Mouse (Mus musculus): Measurements from ENCODE around the gene Tln2. TPM values are rescaled to one million over a fixed set of nuclear protein-coding genes. Genes with fewer than 3 reads are reported as not detected.

The Tln2 gene
- polyA plus RNA-seq, 1 experiment from 2014 or later: 46.3 TPM

GRCm38 (mm10) chr9:67171409-67171808 is 388.1 kb downstream of the Tln2 start:
- Histone ChIP-seq H3K9ac (ENCODE audit: low read depth, low read length) (no peak overlapping the region), H3K27ac (replicated peaks; ENCODE audit: low read depth, low read length) (no peak overlapping the region), H3K4me2 (ENCODE audit: low read depth, low read length) (no peak overlapping the region), H3K4me3 (ENCODE audit: low read depth, low read length) (no peak overlapping the region), H3K36me3 (ENCODE audit: control insufficient read depth, insufficient read depth, low read length) (no peaks in the 10 kb centered on the region), H3K9me3 (ENCODE audit: control insufficient read depth, low read length) (peaks cover 10% of the 10 kb centered on the region; the same call in 1 of the 2 replicates), H3K27me3 (replicated peaks; ENCODE audit: control insufficient read depth, insufficient read depth, low read length) (no peaks in the 10 kb centered on the region), H3K4me1 (ENCODE audit: control insufficient read depth, insufficient read depth, low read length) (peaks cover 10% of the 10 kb centered on the region)
- ATAC-seq (ENCODE audit: low read depth): no peak
- no peak for DNase-seq (ENCODE audit: low spot score)
- WGBS: 98% methylated on average over 4 of the region's 4 CpGs

- Histone ChIP-seq H3K9me3 (ENCODE audit: control insufficient read depth, low read length) (peaks cover 10% of the 10 kb centered on the region; the same call in 1 of the 2 replicates), H3K4me3 (ENCODE audit: low read depth, low read length) (no peak overlapping the region), H3K36me3 (ENCODE audit: control insufficient read depth, insufficient read depth, low read length) (no peaks in the 10 kb centered on the region), H3K4me2 (ENCODE audit: low read depth, low read length) (no peak overlapping the region), H3K9ac (ENCODE audit: low read depth, low read length) (no peak overlapping the region), H3K4me1 (ENCODE audit: control insufficient read depth, insufficient read depth, low read length) (peaks cover 4% of the 10 kb centered on the region), H3K27me3 (replicated peaks; ENCODE audit: control insufficient read depth, insufficient read depth, low read length) (no peaks in the 10 kb centered on the region), H3K27ac (replicated peaks; ENCODE audit: low read depth, low read length) (no peak overlapping the region)
- 69% methylated on average over 8 of the region's 8 CpGs for WGBS
- ATAC-seq (ENCODE audit: low read depth): no peak
- DNase-seq (ENCODE audit: low spot score): no peak
These were observed 388.7 kb downstream of the Tln2 start for GRCm38 (mm10) chr9:67170759-67171158.

- H3K4me2 ChIP-seq (ENCODE audit: low read depth, low read length): no peak overlapping the region
- H3K27me3 ChIP-seq (replicated peaks; ENCODE audit: control insufficient read depth, insufficient read depth, low read length): no peaks in the 10 kb centered on the region
These were observed 389.5 kb downstream of the Tln2 start for GRCm38 (mm10) chr9:67170047-67170446.

More at GRCm38 (mm10) chr9:67170047-67170446, 389.5 kb downstream of the Tln2 start:
- WGBS: 75% methylated on average over 3 of the region's 3 CpGs
- ATAC-seq (ENCODE audit: low read depth) (no peak), DNase-seq (ENCODE audit: low spot score) (no peak)
- peaks cover 10% of the 10 kb centered on the region; the same call in 1 of the 2 replicates for H3K9me3 ChIP-seq (ENCODE audit: control insufficient read depth, low read length)
- no peak overlapping the region for H3K27ac ChIP-seq (replicated peaks; ENCODE audit: low read depth, low read length)
- no peak overlapping the region for H3K4me3 ChIP-seq (ENCODE audit: low read depth, low read length)
- no peaks in the 10 kb centered on the region for H3K4me1 ChIP-seq (ENCODE audit: control insufficient read depth, insufficient read depth, low read length)
- H3K36me3 ChIP-seq (ENCODE audit: control insufficient read depth, insufficient read depth, low read length): no peaks in the 10 kb centered on the region
- H3K9ac ChIP-seq (ENCODE audit: low read depth, low read length): no peak overlapping the region

MicroRNAs encoded within 50 kb of the gene (microRNA counts, 519-probe panel; counts per million panel counts)
- microRNA mmu-miR-190: 2,248 counts per million, percentile 33 among the panel's probes with 10 or more counts

Small RNA genes within 50 kb of the gene (microRNA-seq; reads per million reads assigned to microRNA genes)
- gene Mir190a (ENCODE audit: borderline number of aligned reads): 78.0 reads per million, percentile 50 among the genes with 10 or more reads in this experiment

Other genes starting within 250 kb of the Tln2 start
- 0.38 and 1.0 TPM in 2 replicates for gene C2cd4b, start 199.7 kb upstream of the Tln2 start, polyA plus RNA-seq (2014; fragmentation: Nextera tagmentation; extraction: Ambion mirVana)